Mouse (Mus musculus) c-Kit-positive CD71-positive TER-119-positive erythroid progenitor cells, embryonic 14.5 days (primary cell): ENCODE measurements around the gene Entpd2.
A peak's percentile ranks its signal among the peaks of the same experiment; 100 is the strongest.

Source experiments
- DNase-seq: peaks from one replicate; pipeline ENCODE4 v3.0.0-alpha.2; 2013; ENCODE audit warnings: low spot score

Gene Entpd2

DNA sequence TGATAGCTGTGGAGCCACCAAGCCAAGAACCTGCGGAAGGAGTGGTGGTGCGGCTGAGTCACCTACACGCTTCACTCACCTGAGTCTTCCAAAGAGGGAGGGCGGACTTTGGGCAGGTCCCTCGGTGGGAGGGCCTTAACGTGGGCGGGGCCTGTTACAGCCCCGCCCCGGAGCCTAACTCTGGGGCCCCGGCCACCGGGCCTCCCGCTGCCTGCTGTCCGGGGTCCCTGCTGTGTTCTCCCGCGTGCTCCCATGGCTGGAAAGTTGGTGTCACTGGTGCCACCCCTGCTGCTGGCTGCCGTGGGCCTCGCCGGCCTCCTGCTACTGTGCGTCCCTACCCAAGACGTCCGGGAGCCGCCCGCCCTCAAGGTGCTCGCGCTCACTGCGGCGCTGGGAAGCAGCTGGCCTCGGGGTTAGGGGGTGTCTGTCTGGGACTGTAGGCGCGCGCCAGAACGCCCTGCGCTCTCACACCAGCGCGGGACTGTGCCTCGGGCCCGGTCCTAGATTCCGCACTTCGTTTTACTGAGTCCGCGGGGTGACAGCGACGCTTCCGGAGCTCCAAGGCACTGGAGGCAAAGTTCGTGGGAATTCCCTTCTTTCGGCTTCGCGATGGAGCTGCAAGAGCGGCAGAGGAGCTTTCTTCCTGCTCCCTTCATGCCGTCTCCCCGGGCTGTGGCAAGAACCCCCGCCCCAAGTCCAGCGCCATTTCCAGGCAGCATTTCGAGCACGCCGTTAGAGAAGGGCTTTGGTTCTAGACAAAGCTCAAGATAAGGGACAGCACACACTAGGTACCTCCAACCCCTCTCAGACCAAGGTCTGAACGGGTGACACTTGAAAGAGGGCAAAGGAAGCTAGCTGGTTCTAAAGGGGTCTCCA is at the start of gene Entpd2:
Gene Entpd2 (plus strand): TSS at position 154 of the 876 bp plus-strand sequence.
- no peak for DNase-seq

DNA sequence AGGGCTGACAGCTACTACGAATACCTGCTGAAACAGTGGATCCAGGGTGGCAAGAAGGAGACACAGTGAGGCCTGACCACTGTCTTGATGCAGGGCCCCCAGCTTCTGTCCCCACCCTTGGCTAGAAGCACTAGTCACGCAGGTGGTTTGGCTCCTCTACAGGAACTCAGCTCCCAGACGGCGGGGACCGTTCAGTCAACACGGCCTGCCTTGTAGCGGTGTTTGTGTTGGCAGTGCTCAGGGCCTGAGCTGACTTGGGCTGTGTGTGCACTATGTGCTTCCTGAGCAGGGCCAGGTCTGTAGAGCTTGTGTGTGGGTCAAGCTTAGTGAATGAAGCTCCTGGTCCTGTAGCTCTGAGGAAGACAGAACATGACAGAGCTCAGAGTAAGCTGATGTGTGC is 47.5 kb upstream of the Entpd2 start:
- DNase-seq, result no peak

DNA sequence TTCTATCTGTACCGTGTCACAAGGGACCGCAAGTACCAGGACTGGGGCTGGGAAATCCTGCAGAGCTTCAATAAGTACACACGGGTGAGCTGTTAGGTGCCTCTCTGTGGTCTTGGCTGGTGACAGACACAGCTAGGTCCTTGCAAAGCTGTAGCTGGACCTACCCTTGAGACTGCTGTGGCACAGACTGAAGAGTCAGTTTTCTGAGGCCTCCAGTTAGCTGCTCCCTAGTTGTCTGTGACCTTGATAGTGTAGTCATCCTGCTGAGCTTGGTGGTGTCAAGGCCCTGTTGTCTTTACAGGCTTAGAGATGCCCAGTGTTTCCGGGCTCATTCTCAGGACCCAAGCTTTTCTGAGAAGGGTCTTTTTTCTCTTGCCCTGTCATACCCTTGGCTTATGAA is 46.2 kb upstream of the Entpd2 start:
- DNase-seq, result no peak

DNA sequence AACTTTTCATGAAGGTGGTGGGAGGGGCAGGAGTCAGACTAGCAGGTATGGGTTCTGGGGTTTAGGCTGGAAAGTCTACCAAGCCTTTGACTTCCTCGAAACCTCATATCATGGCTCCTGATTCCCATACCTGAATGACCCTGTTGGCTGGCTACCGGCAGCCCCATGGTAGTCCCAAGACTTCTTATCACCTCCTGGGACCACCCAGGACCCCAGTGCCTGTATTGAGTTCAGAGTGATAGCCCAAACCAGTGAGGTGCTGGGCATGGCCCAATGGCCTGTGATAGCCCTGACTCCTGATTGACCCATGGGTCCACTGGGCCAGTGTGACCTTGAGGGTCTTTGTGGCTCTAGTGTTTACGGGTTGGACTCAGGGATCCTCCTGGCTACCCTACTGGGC is 45.0 kb upstream of the Entpd2 start:
- no peak for DNase-seq

DNA sequence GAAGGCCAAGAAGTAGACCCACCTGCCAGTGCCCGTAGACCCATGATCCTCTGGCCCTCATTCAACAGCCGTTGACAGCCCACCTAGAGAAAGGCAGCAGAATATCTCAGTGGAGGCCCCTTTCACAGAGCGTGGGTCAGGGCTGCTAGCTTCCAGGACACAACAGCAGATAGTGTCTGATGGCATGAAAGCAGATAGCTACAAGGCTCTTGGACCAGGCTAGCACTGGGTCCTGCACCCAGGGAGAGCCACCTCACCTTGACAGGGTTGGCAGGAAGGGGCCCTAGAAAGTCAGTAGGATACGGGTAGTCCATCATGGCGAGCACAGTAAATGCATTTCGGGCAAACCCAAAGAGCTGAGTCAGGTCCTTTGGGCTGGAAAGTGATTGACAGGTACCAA is 41.5 kb upstream of the Entpd2 start:
- no peak for DNase-seq

DNA sequence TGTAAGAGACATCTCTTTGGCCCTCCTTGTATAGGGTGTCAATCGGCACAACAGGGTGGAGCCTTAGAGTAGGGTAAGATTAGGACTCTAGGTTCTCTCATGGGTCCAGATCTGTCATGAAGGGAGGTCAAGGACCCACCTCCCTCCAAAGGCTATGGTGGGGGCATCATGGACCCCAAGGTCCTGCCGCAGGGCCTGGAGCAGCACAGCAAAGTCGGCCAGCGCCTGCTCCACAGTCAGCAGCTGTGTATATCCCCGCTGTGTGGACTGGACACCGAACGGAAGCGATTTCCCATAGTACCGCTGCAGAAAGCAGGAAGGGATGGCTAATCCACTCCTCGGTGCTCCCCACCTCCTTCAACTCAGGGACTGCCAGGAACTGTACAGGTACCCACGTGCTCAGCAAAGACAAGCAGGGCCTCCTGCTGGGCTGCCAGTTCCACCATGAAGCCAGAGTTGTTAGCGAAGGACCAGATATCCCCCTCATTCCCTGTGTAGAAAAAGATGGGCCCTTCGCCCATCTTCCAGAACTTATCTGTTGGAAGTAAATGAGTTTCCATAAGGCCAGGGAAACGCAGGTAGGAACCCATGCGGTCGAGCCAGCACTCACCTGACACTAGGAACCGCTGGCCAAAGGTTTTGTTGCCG is 40.1 kb upstream of the Entpd2 start:
- DNase-seq, result no peak

DNA sequence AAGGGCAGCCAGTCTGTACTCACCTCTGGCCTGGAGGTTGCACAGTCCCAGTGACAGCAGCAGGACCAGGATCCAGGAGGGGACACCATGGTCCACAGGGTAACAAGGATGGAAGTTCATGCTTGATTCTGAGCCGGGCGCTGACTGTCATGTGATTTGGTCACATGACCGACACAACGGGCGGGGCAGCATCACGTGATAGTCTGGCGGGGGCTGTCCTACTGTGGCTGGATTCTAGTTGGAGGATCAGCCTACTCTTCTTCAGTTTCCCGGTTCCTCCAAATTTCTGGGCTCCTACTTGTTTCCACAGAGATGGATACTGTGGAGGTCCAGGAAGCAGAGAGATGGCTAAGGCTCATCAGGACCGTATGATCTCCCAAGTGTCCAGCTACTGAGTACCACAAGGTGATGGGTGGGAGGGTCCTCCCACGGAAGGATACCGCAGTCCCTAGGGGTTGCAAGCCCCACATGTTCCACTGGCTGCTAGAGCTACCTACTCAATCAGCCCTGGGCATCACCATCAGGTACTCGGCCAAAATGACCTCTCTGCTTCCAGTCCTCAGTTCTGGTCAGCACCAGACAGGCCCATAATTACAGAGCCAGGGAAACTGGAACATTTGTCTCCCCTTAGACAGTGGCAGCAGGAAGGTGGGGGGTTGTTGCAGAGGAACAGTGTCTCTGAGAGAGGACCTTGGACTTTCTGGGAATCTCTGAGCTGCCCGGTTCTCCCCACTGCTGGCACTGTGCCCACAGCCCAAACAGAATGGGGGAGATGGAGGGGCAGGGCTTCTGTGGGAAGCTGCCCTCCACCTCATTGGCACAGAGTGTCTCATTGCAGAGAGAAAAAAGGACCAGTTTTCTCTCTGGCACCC is 39.2 kb upstream of the Entpd2 start, which contains the start of gene Dpp7:
Gene Dpp7 (minus strand): TSS at position 152 of the 872 bp plus-strand sequence.
- peak; percentile 89 for DNase-seq

DNA sequence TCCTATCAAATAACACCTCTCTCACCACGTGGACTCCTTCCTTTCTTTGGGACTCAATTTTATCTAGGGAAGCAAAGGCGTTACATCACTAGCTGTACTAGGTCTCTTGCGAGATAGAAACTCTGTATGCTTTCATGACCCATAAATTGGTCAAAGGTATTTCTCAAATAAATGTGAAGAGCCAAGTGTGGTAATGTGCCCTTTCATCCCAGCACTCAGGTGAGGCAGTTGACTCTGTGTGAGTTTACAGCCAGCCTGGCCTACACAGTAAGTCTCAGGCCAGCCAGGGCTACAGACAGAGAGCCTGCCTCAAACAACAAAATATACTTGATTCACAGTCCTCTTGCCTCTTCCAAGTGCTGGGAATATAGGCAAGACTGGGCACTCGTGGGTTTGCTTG is 35.8 kb upstream of the Entpd2 start:
- no peak for DNase-seq

DNA sequence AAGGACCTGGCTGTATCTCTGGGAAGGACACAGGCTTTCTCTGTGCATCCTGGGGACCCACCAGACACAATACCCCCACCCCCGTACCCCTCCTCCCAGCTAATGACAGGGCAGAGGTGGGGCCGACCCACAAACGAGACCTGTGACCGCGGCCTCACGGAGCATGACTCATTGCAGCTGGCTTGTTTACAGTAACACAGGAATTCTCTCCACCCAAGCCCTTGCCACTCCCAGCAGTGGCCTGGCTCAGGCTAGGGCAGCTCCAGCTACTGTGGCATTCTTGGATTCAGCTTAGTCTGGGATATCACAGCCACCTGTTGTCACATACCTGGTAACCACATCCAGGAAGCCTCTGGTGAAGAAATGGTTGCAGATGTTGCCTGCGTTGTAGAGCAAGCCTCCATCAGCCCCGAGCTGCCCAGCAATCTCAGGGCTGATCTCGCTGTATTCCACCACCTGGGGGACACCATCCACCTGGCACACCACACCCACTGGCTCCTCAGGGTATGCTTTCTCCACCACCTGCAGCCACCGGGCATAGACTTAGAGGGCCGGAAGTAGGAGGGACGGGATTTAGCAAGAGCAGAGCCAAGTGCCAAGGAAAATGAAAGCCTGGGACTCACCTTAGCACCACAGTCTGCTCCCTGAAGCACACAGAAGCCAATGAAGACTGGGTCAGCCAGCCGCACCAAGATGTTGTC is 32.0 kb upstream of the Entpd2 start:
- DNase-seq, result no peak

DNA sequence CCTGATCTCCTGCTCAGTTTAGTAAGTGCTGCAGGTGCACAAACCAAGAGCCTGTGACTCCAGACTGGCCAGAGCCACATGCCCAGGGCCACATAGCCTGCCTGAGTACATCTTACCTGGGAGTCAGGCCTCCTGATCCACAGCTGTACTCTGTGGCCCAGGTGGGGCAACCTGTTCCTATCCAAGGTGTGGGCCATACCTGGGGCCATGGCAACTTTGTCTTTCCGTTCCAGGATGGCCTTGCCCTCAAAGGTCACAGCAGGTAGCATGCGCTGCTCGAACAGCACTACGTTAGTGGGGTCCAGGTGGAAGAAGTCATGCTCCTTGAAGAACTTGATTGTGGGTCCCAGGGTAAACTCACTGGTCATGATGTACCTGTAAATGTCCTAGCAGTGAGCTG is 31.4 kb upstream of the Entpd2 start:
- no peak for DNase-seq

DNA sequence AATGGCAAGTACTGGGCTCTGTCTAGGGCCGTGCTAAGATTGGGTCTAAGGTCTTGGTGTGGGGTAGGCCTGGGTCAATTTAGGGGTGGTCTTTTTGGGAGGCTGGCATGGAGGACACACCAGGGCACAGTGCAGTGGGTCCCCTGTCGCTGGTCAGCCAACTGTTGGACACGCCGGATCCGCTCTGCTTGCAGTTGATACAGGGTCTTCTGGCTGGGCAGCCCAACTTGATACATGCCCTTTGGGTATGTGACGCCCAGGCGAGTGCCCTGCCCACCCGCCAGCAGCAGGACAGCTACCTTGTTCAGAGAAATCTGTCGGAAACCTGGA is 30.9 kb upstream of the Entpd2 start:
- no peak for DNase-seq

DNA sequence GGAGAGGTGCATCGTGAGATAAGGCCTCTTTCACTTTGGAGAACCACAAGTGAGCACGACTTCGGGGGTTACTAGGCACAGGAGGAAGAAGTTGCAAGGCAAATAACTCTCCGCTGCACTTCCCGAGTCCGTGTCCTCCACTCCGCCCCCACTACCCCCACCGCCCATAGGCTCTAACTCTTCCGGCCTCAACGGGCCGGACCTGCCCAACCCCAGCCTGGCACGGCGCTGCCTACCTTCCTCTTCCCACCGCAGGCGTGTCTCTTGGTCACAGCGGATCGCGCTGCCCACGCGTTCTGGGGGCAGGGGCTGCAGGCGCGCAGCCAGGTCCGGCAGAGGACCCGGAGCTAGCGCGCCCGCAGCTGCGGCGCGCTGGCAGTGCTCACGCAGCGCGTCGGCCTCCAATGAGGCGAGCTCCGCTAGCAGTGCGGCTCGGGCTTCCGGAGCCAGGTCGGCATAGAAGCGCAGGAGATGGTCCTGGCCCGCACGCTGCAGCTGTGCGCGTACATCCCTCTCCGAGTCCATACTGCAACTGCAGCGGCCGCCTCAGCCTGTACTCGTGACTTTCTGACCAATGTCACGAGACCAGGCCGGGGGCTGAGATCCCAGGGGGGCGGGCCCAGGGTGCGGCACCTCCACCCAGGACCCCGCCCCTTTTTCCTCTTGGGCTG is 30.4 kb upstream of the Entpd2 start, which contains the start of gene Uap1l1:
Gene Uap1l1 (minus strand): TSS at position 592 of the 671 bp plus-strand sequence.
- DNase-seq, result no peak

DNA sequence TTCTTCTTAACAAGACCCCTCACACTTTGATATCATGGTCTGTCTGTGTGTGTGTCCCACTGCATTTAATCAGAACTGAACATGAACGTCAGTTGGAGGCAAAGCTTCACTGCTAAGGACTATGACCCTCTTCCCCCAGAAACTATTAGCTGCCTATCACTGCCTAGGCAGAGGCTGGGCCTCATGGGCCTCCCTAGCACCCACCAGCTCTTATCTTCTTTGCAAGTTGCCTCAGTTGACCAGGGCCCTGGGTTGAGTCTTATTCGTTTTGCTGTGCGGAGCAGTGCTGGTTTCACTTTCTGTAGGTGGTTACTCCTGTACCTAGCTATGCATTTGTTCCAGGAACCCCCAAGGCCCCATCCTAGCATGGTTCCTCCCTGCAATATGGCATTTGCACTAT is 25.7 kb upstream of the Entpd2 start:
- peak; percentile 63 for DNase-seq

DNA sequence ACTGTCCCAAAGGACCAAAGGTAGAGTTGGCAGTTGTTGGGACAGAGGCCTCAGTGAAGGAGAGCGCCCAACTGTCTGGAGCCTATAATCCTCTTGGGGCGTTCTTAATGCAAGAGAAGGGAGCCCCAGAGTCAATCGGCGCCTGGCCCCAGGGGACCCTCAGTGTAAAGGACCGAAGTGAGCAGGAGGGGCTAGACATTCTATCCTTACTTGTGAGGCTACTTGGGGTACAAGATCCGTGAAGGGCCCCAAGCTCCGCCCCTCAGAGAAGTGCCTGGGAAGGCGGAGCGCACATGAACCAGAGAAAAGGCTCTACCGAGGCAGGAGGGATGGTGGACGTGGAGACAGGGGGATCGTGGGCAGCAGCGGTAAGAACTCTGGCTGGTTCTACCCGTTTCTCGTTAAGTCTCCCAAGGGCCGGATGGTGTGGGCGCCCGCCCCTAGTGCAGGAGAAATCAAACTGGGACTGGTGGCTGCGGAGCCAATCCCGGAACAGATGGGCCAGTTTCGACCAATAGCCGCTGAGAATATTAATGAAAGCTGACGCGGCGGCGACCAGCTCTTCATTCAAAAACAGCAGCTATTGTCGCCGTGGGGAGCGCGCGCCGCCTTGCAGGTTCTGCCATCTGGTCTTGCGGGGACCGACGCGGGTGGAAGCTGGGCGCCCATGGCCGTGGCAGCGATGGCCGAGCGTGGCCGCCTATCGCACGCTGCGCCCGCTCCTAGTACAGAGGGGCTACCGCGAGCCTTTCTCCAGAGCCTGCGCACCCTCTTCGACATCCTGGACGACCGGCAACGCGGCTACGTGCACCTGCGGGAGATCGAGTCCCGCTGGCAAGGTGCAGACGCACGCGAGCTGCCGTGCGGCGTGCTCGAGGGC is 23.7 kb upstream of the Entpd2 start, which contains the start of gene Sapcd2:
Gene Sapcd2 (plus strand): TSS at position 558 of the 880 bp plus-strand sequence.
- DNase-seq, result peak; percentile 90

DNA sequence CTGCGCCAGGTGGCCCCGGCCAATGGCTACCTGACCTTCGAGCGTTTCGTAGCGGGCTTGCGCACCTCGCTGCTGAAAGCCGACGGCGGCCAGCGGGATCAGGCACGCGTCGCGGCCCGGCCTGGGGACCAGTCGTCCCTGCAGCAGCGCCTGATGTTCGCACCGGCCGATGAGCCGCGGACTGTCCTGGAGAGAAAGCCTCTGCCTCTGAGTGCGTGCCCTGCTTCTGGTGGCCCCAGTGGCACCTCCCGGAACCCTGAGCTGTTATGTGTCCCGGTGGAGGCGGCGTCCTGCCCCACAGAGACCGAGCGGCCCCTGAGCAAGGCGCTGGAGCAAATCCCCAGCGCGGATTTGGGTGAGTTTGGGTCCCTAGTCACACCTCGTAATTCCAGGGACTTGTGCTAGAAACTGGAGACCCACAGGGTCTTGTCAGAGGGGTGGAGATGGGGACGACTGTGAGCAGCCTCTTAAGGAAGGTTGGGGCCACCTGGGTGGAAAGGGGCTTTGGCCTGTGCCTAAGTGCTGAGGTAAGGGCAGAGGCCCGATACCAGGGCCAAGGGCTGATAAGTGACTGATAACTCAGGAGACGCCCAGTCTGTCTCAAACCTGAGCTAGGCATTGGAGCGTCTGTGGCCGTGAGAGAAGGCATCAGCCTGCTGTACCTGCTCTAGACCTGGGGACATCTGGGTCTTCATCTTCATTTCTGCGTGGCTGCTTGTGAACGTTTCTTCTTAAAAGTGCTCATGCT is 22.9 kb upstream of the Entpd2 start:
- DNase-seq, result peak; percentile 60

DNA sequence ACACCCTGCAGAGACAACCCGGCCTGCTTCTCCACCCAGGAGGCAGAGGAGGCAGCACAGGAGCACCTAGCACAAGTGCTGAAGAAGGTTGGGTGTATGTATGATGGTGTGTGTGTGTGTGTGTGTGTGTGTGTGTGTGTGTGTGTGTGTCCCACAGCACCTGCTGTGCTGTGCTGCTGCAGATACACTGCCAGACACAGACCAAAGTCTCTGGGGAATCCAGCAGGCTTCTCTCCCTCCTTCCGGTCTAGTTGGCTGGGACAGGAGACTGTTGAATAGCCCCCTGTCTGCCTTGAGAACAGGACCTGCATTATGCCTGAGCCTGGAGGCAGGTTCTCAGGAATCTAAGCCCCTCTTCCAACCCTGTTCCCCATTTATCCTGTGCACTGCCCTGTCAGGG is 22.2 kb upstream of the Entpd2 start:
- no peak for DNase-seq

DNA sequence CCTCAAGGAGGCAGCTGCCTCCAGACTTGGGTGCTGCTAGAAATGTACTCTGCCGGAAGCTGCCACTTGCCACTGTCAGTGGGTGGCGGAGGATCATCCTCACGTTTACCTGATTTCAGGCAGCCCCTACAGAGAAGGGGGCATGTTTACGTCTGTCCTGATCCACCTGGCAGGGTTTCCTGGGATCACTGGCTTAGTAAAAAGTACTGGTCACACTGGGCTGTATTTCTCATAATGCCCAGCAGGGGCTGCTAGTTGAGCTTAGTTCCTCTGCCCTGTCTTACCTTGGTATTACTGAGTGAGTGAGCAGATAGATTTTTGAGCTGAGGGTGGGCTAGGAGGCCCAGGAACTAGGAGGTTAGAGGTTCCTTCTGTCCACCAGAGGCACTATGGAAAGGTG is 19.1 kb upstream of the Entpd2 start:
- DNase-seq, result peak; percentile 48

DNA sequence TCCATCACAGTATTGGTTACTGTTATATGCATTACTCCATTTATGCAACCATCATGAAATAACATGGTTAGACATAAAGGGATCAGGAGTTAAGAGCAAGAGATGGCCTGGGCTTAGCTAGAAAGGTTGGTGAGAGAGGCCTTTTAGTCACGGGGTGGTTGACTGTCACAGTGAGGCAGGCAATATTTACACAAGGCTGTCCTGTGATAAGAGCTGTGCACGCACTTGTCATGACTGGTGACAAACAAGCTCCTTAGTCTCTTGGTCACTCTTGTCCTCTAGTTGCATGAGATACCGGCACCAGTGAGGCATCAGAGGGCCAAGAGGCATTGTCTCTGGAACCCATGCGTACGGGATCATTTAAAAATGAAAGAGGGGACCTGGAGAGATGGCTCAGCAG is 11.2 kb upstream of the Entpd2 start:
- DNase-seq, result no peak

DNA sequence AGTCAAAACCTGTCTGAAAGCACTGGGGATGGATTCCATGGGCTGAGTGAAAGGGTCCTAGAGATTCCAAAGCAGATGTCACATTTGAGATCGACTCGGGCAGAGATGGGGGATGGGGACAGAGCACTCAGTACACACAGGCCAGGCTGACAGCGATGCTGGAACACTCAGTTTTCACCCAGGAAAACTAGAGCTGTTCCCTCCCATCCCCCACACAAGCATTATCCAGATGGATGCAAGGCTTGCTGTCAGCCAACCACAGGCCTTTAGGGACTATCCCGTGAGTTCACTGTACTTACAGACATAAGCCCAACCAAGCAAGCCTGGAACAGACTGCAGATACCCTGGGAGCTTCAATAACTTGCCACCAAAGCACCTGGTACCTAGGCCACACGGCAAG is 4.4 kb upstream of the Entpd2 start:
- no peak for DNase-seq
